Mouse (Mus musculus): ENCODE data around the gene Gm17079.
"Not testable (repeated sequence)": the region's sequence is repeated elsewhere in the genome, so short reads cannot be mapped to it uniquely, and the experiment has no call there.

Gm17079 gene

GRCm38 (mm10) chr14:51695368-51695767 lies at the start of gene Gm17079:
Gene Gm17079, minus strand, starts transcription at chr14:51695468.
- DNase-seq: not testable (repeated sequence)

DNA sequence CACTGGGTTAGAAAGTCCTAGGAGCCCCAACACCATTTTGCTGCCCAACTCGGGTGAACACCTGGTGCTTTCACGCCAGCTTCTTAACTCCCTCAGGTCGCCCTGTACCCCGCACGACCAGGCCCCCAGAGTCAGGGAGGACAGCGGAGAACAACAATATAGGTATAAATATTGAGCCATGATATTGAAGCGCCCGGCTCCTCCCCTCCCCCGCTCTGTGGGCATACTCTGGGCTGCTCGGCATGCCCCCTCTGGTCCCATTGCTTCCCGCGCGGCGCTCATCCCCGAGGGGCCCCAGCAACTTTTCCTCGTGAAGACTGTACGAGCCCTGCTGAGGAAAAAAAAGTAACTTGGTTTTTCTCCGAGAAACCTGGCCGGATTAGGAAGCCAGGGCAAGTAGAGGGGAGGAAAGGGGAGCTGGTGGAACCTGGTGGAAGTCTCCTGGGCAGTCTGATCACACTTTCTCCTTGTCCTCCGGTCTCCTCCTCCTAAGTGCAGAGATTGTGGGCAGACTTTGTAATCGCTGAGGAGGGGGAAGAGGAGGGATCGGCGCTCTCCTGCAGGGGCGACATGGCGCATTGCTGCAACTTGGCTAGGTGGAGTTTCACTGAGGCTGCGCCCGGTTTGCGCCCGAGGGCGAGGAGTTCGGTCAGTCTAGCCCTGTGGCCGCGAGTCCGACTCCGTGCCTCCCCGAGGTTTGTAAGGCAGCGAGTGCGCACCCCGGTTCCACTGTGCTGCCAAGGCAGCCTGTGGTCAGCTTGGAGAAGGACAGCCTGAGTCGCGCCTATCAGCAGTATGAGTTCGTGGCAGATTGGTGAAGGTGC lies 45.3 kb upstream of the Gm17079 start:
- no peak for DNase-seq

GRCm38 (mm10) chr14:51739150-51739993 lies 44.1 kb upstream of the Gm17079 start:
- no peak for DNase-seq

- peak; percentile 30 for DNase-seq
Measured at GRCm38 (mm10) chr14:51738411-51739149, 43.3 kb upstream of the Gm17079 start.

GRCm38 (mm10) chr14:51737967-51738366 lies 42.7 kb upstream of the Gm17079 start:
- no peak for DNase-seq

DNA sequence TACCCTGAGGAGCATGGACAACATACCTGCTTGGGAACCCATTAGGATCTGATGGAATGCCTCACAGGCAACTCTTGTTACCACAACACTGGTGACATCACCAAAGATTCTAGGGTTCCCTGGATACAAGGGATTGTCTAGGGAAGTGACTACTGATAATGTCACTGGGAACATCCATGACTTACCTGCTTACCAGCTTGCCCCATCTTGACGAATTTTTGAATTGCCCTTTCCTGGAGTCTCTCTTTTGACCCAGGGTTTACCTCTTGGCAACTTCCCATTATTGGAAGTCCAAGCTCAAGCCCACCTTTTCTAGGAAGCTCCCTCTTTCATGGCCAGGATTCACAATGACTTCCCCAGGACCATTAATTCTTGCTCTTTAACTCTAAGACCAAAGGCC lies 21.8 kb upstream of the Gm17079 start, which contains the start of gene Gm5800:
Gene Gm5800, minus strand, starts transcription at position 101 of the 400 bp plus-strand sequence.
- DNase-seq: no peak

DNA sequence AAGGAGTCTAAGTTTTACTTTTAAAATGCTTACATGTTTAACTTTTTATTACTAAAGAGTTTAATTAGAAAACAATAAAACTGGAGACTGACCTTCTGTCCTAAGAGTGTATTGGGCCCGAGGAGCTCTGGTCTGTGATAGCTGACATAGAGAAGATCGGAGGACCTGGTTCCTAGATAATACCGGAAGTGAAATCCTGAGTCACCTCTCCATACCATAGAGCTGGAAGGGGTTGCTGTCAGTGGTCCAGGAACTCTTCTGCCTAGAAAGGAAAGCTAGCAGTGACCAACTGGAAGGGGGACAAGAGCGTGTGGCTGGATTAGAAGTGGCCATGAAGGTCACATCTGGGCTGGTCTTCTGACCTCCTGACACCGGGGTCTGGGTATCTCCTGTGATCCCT lies 18.0 kb downstream of the Gm17079 start:
- no peak for DNase-seq

Measured in right cerebral cortex, postnatal 14 days (tissue).